Mouse (Mus musculus): ENCODE results near the gene Slc25a42.

Gene Slc25a42

DNA sequence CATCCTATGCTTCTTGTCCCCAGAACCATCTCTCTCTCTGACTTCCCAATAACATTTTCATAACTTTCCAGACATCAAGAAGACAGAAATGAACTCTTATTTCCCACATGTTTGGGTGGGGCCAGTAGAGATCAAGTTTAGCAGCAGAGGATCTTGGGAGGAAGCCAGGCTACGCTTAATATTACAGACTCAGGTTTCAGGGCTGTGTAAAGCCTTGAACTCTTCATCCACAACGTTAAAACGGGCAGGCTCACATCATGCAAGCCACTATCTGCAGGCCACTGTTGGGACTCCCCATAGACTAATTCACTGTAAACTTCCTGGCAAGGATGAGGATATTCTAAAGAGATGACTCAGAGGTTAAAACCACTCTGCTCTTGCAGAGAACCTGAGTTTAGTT, 2.3 kb upstream of the Slc25a42 start:
- no peak for DNase-seq

GRCm38 (mm10) chr8:70211726-70212111, 386 bp downstream of the Slc25a42 start:
- no peak for DNase-seq

DNA sequence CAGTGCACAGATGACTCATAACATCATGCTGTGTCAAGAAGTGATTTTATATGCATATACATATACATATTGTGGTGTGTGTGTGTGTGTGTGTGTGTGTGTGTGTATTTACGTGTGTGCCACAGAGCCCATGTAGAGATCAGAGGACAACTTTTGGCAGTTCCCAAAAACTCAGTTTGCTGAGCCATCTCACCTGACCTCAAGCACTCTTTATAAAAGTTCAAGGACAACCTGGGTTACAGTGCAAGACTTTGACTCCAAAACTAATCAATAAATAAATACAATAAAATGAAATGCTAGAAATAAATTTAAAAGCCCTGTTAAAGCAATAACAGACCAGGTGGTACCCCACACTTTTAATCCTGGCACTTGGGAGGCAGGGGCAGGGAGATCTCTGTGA, 830 bp downstream of the Slc25a42 start:
- no peak for DNase-seq

- no peak for DNase-seq
Observed at GRCm38 (mm10) chr8:70210538-70210937, 1.6 kb downstream of the Slc25a42 start.

DNA sequence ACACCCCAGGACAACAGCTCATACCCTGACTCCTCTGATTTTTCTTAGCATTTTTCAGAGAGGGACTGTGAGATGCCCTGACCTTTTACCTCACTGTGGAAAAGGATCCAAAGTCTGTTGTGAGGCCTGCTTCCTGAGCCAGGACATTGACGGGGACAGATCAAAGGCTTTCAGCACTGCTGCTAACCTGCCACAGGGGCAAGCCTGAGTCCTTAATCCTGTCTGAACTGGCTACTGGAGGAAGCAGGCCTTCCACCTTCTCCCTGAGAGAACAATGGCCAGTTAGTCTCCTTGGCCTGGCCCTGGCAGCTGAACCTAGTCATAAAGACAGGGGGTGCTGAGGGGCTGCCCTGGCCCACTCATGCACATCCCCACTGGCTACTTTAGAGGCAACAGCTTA, 4.0 kb downstream of the Slc25a42 start:
- no peak for DNase-seq

- no peak for DNase-seq
Observed at GRCm38 (mm10) chr8:70204757-70205156, 7.3 kb downstream of the Slc25a42 start.

DNA sequence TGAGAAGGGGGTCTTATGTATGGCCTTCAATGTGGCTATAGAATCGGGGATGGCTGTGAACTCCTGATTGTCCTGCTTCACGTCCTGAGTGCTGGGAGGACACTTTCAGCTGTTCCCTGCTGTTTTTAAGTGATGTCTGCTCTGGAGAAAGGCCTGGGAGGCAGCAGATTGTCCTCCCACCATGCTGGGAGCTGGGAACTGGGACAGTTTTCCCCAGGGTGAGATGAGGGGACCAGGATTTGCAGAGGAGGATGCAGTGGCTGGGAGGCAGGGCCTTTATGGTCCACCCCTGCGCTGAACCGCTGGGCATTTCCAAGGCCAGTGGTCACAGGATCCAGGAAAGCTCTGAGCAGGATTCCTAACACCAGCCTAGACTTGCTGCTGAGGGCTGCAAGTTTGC, 9.0 kb downstream of the Slc25a42 start:
- no peak for DNase-seq

DNA sequence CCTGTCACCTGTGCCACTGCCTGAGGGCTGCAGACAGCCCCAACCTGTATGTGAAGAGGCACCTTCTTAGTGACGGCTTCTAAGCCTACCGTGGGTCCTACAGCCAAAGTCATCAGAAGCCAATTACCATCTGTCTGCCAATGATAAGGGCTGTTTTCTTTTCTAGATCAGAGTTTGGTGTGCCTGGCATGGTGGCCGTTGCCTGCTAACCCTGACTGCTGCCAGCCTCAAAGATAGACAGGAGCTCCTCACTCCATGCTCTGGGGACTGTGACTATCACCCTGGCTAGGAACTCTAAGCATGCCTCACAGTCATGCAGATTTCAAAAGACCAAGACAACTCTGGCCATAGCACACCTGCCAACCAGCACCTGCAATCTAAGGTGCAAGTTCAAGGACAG, 10.7 kb downstream of the Slc25a42 start:
- no peak for DNase-seq

GRCm38 (mm10) chr8:70200098-70200681, 11.9 kb downstream of the Slc25a42 start:
- peak; percentile 54 to 77 for DNase-seq

DNA sequence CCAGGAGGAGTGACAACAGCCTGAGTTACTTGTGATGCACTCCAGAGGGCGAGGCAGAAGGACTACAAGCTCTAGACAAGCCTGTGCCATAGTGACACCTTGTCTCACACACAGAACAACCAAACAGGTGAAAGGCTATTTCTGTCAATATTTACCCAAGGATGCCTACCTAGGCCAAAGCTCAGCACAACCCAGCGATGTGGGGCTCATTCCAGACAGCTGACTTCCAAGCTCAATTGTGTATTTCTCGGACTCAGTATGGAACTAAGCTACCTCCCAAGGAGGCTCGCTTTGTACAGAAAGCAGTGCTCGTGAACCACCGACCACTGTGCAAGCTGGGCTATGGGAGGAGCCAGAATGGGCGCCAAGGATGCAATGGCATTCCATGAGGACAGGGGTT, 14.5 kb downstream of the Slc25a42 start:
- no peak for DNase-seq

GRCm38 (mm10) chr8:70195762-70196161, 16.3 kb downstream of the Slc25a42 start:
- DNase-seq = no peak

- peak in 1 of 2 experiments; percentile 12 for DNase-seq
Observed at GRCm38 (mm10) chr8:70194191-70194590, 17.9 kb downstream of the Slc25a42 start.

GRCm38 (mm10) chr8:70193238-70193637, 18.9 kb downstream of the Slc25a42 start:
- no peak for DNase-seq

DNA sequence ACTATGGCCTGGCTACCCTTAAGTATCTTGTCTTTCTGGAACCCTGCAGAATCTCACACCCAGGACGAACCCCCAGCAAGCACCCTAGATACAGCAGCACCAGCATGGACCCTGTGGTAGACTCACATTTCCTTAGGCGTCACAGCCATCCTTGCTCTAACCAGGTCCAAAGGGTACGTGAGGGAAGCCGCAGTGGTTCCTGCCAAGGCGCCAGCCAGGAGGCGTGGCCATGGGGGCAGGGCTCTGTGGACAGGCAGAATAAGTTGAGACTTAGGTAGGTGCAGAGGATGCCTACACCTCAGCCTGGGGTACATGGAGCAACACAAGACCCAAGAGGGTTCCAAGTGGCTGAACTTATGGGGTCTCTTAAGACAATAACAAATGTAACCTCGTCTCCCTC, 23.4 kb downstream of the Slc25a42 start:
- no peak for DNase-seq

GRCm38 (mm10) chr8:70183194-70183593, 28.9 kb downstream of the Slc25a42 start:
- no peak for DNase-seq

DNA sequence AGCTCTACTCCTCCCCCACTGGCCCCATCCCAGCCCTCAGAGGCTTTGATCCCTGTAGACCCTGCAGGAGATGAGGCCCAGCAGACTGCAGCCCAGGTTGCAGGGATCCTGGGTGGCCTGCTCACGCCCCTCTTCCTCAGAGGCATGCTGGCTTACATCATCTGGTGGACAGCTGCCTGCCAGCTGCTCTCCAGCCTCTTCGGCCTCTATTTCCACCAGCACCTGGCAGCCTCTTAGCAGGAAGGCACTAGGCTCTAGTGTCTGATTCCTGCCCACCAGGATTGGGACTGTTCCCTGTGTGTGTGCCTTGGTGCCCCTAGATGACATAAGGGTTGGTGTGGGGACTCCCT, 30.2 kb downstream of the Slc25a42 start:
- no peak for DNase-seq

GRCm38 (mm10) chr8:70181212-70181902, 30.7 kb downstream of the Slc25a42 start:
- no peak for DNase-seq

- DNase-seq = no peak
Observed at GRCm38 (mm10) chr8:70179082-70179481, 33.0 kb downstream of the Slc25a42 start.

DNA sequence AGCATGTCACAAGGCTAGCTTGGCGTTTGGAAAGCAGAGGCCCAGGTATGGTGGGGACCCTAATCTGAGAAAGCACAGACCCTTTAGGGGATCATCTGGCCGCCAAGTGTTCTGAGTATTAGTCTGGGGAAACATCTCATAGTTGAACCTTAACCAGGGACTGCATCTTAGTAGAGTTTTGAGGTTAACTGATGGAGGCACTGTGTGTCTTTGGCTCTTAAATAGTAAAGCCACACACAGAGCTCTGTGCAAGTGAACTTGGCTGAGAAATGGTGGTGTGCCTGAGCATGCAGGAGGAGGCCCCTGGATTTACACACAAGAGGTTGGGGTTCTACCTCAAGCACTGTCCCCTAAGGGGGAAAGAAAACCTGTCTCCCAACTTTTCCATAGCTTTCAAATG, 33.9 kb downstream of the Slc25a42 start:
- DNase-seq = no peak

GRCm38 (mm10) chr8:70174079-70174478, 38.0 kb downstream of the Slc25a42 start:
- DNase-seq = no peak

DNA sequence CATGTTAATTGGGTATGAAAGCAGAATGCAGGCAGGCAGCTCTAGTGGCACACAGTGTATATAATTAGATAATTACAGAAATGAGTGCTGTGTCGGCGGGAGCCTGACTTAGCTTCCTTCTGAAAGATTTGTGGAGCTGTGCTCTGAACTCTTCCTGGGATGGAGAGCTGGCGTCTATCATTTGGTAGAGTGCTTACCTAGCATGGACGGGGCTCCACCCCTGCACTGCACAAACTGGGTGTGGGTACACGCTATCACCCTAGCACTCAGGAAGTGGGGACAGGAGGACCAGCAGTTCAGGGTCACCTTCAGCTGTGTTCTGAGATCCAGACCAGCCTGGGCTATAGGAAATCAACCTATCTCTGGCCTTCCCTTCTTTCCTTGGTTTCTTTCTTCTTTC, 38.8 kb downstream of the Slc25a42 start:
- no peak for DNase-seq

DNA sequence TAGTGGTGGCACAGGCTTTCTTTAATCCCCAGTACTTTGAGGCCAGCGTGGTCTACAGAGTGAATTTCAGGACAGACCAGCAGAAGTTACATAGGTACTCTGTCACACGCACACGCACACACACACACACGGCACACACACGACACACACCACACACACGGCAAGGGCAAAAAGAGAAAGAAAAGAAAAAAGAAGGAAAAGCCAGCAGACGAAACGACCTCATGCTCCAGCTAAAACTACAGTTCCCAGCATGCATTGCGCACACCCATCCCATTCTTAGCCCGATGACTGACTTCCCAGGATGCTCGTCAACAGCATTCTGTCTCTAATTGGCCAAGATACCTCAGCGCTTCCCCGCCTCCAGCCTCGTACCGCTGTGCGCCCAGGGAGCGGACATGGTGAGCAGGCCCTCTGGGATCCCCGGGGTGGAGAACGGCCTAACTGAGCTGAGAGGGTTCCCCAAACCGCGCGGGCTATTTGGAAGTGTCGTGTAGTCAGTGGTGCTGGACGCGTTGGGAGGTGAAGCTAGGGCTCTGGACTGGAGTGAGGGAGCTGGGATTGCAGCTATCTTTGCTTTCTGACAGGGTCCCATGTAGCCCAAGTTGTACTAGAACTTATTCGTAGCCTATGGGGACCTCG, 39.9 kb downstream of the Slc25a42 start, which contains the start of gene Tmem161a:
TSS of gene Tmem161a (plus strand) at position 314 of the 639 bp plus-strand sequence.
- DNase-seq = peak; percentile 95

GRCm38 (mm10) chr8:70171240-70171639, 40.9 kb downstream of the Slc25a42 start:
- DNase-seq = no peak

DNA sequence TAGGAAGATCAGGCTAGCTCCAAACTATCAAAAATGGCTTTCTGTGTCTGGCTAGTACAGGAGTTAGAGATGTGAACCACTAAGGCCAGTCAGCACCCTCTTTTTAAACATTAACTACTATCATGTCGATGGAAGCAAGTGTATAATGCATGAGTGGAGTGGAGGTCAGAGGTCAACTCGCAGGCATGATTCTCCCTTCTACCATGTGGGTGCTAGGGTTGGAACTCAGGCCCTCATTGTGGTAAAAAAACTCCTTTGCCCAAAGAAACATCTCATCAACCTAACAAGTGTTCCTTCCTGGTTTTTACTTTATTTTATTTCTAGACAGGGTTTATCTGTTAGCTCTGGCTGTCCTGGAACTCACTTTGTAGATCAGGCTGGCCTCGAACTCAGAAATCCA, 41.4 kb downstream of the Slc25a42 start:
- DNase-seq = no peak

All from lung, adult 18-20 months (tissue).